Mouse (Mus musculus): ENCODE measurements around the gene Fbxw2.
"Not testable (repeated sequence)": the region's sequence is repeated elsewhere in the genome, so short reads cannot be mapped to it uniquely, and the experiment has no call there.

Fbxw2 gene

GRCm38 (mm10) chr2:34812706-34813105 is 13.4 kb downstream of the Fbxw2 start:
- in situ Hi-C loops (cut with MboI, MseI): loop anchor here (5.0 kb wide), 1 partner anchor 50 kb away; no protein-coding TSS in a partner anchor

- in situ Hi-C loops (cut with MboI, MseI): loop anchor here (5.0 kb wide), 1 partner anchor 52 kb away; no protein-coding TSS in a partner anchor
These were observed 15.3 kb downstream of the Fbxw2 start for GRCm38 (mm10) chr2:34810775-34811174.

- in situ Hi-C loops (cut with MboI, MseI): loop anchor here (5.0 kb wide), 1 partner anchor 153 kb away; the partner anchor contains the start of gene Traf1
These were observed 16.5 kb downstream of the Fbxw2 start for GRCm38 (mm10) chr2:34809568-34809967.

- in situ Hi-C loops (cut with MboI, MseI): loop anchor here (5.0 kb wide), 1 partner anchor 154 kb away; the partner anchor contains the start of gene Traf1
These were observed 18.1 kb downstream of the Fbxw2 start for GRCm38 (mm10) chr2:34808057-34808456.

- in situ Hi-C loops (cut with MboI, MseI): loop anchor here (5.0 kb wide), 1 partner anchor 157 kb away; the partner anchor contains the start of gene Traf1
These were observed 20.7 kb downstream of the Fbxw2 start for GRCm38 (mm10) chr2:34805364-34805950.

GRCm38 (mm10) chr2:34804815-34805214 is 21.3 kb downstream of the Fbxw2 start:
- in situ Hi-C loops (cut with MboI, MseI): loop anchor here (5.0 kb wide), 1 partner anchor 157 kb away; the partner anchor contains the start of gene Traf1

GRCm38 (mm10) chr2:34804172-34804571 is 21.9 kb downstream of the Fbxw2 start:
- in situ Hi-C loops (cut with MboI, MseI): no loop called here

GRCm38 (mm10) chr2:34803746-34804145 is 22.4 kb downstream of the Fbxw2 start:
- in situ Hi-C loops (cut with MboI, MseI): no loop called here

- in situ Hi-C loops (cut with MboI, MseI): not testable (repeated sequence)
These were observed 23.4 kb downstream of the Fbxw2 start for GRCm38 (mm10) chr2:34802565-34803245.

- in situ Hi-C loops (cut with MboI, MseI): no loop called here
These were observed 24.3 kb downstream of the Fbxw2 start for GRCm38 (mm10) chr2:34801516-34802482.

- in situ Hi-C loops (cut with MboI, MseI): no loop called here
These were observed 25.7 kb downstream of the Fbxw2 start for GRCm38 (mm10) chr2:34800371-34800770.

- in situ Hi-C loops (cut with MboI, MseI): no loop called here
These were observed 26.5 kb downstream of the Fbxw2 start, which contains the start of gene Rabepk for GRCm38 (mm10) chr2:34799357-34800256. Rabepk (minus strand) TSS chr2:34799912.

GRCm38 (mm10) chr2:34795426-34795825 is 30.7 kb downstream of the Fbxw2 start:
- in situ Hi-C loops (cut with MboI, MseI): no loop called here

GRCm38 (mm10) chr2:34794511-34794910 is 31.6 kb downstream of the Fbxw2 start:
- in situ Hi-C loops (cut with MboI, MseI): no loop called here

- in situ Hi-C loops (cut with MboI, MseI): not testable (repeated sequence)
These were observed 33.6 kb downstream of the Fbxw2 start for GRCm38 (mm10) chr2:34792543-34792942.

GRCm38 (mm10) chr2:34790282-34790681 is 35.8 kb downstream of the Fbxw2 start:
- in situ Hi-C loops (cut with MboI, MseI): no loop called here

- in situ Hi-C loops (cut with MboI, MseI): no loop called here
These were observed 42.0 kb downstream of the Fbxw2 start for GRCm38 (mm10) chr2:34784085-34784484.

GRCm38 (mm10) chr2:34783064-34784020 is 42.8 kb downstream of the Fbxw2 start:
- in situ Hi-C loops (cut with MboI, MseI): no loop called here

GRCm38 (mm10) chr2:34777237-34777868 is 48.8 kb downstream of the Fbxw2 start:
- in situ Hi-C loops (cut with MboI, MseI): loop anchor here (10.0 kb wide), 1 partner anchor 187 kb away; the partner anchor contains the start of gene Traf1

Measured in regulatory T cell (primary cell).